Mouse (Mus musculus) thymus, adult 2 months (tissue): ENCODE results near the gene Zdhhc13. TPM values are rescaled to one million over a fixed set of nuclear protein-coding genes. Genes with fewer than 3 reads are reported as not detected.

Experiments used
- DNase-seq: peaks from one replicate; pipeline ENCODE4 v3.0.0; 2021
- H3K27ac ChIP-seq: fragments of 200-500 bp; 2 replicates; pipeline ENCODE4 v1.5.1; 2012; ENCODE audit warnings: low read length, control low read depth; ENCODE audit not compliant: control insufficient read depth, insufficient read depth
- H3K27me3 ChIP-seq: fragments of 200-500 bp; 2 replicates; pipeline ENCODE4 v1.6.1; 2012; ENCODE audit warnings: mild to moderate bottlenecking, low read length, moderate library complexity, mixed read lengths; ENCODE audit not compliant: control insufficient read depth, insufficient read depth
- H3K36me3 ChIP-seq: fragments of 200-500 bp; 2 replicates; pipeline ENCODE4 v1.6.1; 2012; ENCODE audit warnings: mild to moderate bottlenecking, low read length, moderate library complexity; ENCODE audit not compliant: control insufficient read depth, insufficient read depth
- H3K4me1 ChIP-seq: fragments of 200-500 bp; replicated peaks from 2 replicates; pipeline ENCODE4 v1.6.1; 2012; ENCODE audit warnings: low read length; ENCODE audit not compliant: control insufficient read depth, insufficient read depth
- H3K4me3 ChIP-seq: fragments of 200-500 bp; 2 replicates; pipeline ENCODE4 v1.5.1; 2012; ENCODE audit warnings: mild to moderate bottlenecking, low read length, control low read depth, moderate library complexity; ENCODE audit not compliant: control insufficient read depth, insufficient read depth
- CTCF ChIP-seq: fragments of 200-500 bp; IDR thresholded peaks from 2 replicates; pipeline ENCODE4 v1.5.1; 2012; ENCODE audit warnings: mild to moderate bottlenecking, control low read depth, low read length, moderate library complexity, borderline replicate concordance; ENCODE audit not compliant: control insufficient read depth, poor library complexity, insufficient read depth; ENCODE audit errors: extremely low read depth
- POLR2A ChIP-seq: fragments of 200-500 bp; IDR thresholded peaks from 2 replicates; pipeline ENCODE4 v1.6.1; 2012; ENCODE audit warnings: mild to moderate bottlenecking, low read length, control low read depth, moderate library complexity; ENCODE audit not compliant: control insufficient read depth, poor library complexity, insufficient read depth; ENCODE audit errors: extremely low read depth
- WGBS: fragments of 180-500 bp; shearing (Covaris S2); methylation state at CpG from one replicate; pipeline ENCODE4 v1.1.7; 2018; 5-methylcytosine and 5-hydroxymethylcytosine counted together
- polyA plus RNA-seq: library from polyadenylated mRNA; depleted of rRNA; stranded (reverse); fragments of >200 nt; gene quantifications from 2 replicates; pipeline ENCODE4 v1.2.3, GENCODE M21; 2012

The Zdhhc13 gene
- polyA plus RNA-seq, 1 experiment = 19.6 TPM

DNA sequence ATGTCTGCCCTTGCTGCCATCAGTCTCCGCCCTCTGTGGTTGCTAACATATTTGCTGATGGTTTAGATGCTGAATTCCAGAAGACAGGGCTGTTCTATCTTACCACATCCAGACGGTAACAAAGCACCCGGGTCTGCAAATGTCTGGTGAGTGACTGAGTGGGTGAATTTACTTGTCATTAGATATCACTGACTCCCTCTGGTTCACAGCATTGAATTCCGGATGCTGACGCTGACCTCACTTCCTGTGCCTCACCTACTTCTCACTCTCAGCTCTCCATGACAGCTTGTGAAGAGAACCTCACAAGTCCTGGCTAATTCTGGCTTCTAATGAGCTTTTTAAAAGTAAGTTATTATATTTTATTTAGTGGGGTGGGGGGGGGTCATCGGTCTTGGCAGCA lies 48.1 kb downstream of the Zdhhc13 start:
- no peak for DNase-seq
- Histone ChIP-seq H3K27ac (no peak overlapping the region), H3K36me3 (no peaks in the 10 kb centered on the region), H3K27me3 (no peaks in the 10 kb centered on the region), H3K4me3 (no peak overlapping the region), H3K4me1 (no peaks in the 10 kb centered on the region)
- TF ChIP-seq CTCF = no peak
- 41% methylated on average over 6 of the region's 6 CpGs for WGBS

DNA sequence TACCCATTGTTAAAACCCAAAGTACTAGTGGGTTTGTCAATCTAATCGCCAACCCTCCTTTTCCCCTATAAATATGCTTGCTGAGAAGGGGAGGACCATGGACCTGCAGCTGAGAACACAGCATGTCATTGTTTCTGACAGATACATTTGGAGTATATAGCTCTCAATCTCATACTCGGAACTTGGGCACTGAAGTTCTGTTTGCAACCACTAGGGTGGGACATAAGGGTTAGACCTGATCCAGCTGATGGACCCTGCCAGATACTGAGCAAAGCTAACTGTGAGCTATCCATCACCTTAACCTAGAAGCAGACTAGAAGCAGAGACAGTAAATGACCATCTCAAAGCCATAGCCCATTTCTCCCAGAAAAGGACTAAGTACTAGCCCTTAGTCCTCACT lies 49.6 kb downstream of the Zdhhc13 start:
- Histone ChIP-seq H3K27me3 (no peaks in the 10 kb centered on the region), H3K4me3 (no peak overlapping the region), H3K36me3 (no peaks in the 10 kb centered on the region), H3K4me1 (no peaks in the 10 kb centered on the region), H3K27ac (no peak overlapping the region)
- DNase-seq = peak; percentile 6
- TF ChIP-seq POLR2A (no peak), CTCF (no peak)
- 65% methylated on average over 2 of the region's 2 CpGs for WGBS

DNA sequence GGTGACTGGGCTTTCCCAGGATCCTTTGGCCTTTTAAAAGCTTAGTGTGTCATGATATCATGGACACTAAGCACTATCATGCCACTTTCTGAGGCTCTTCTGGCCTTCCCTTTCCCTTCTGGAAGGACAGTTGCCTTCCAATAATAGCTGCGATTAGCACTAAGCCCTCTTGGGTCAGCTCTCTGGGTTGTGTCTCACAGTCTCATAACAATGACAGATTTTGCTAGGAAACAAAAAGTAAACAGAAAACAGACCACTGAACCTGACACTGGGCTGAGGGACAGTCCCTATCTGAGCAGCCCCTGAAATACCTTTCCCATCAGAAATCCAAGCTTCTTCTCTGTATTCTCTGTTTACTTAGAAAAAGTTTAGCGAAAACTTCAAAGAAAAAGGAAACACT lies 51.7 kb downstream of the Zdhhc13 start:
- Histone ChIP-seq H3K4me3 (no peak overlapping the region), H3K36me3 (no peaks in the 10 kb centered on the region), H3K4me1 (no peaks in the 10 kb centered on the region), H3K27me3 (no peaks in the 10 kb centered on the region), H3K27ac (no peak overlapping the region)
- no peak for TF ChIP-seq CTCF
- TF ChIP-seq POLR2A = no peak
- DNase-seq = no peak
- 92% methylated on average over 2 of the region's 2 CpGs for WGBS

DNA sequence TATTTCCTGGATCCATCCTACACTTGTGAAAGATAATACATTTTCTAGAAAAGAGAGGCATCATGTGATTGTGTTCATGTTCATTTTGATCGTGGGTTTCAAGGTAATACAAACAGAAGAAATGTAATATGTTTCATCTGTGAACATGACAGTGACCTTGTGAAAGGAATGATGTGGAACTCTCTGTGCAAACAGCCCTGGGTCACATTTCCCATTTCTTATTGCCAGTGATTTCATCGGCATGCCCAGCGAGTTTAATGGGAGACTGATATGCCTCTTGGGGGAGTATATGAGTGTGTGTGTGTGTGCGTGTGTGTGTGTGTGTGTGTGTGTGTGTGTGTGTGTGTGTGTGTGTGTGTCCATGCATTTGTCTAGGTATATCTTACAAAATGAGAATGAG lies 52.7 kb downstream of the Zdhhc13 start:
- no peak for DNase-seq
- TF ChIP-seq POLR2A (no peak), CTCF (no peak)
- Histone ChIP-seq H3K27ac (no peak overlapping the region), H3K4me3 (no peak overlapping the region), H3K36me3 (no peaks in the 10 kb centered on the region), H3K4me1 (no peaks in the 10 kb centered on the region), H3K27me3 (no peaks in the 10 kb centered on the region)
- 86% methylated on average over 4 of the region's 4 CpGs for whole genome bisulfite sequencing

DNA sequence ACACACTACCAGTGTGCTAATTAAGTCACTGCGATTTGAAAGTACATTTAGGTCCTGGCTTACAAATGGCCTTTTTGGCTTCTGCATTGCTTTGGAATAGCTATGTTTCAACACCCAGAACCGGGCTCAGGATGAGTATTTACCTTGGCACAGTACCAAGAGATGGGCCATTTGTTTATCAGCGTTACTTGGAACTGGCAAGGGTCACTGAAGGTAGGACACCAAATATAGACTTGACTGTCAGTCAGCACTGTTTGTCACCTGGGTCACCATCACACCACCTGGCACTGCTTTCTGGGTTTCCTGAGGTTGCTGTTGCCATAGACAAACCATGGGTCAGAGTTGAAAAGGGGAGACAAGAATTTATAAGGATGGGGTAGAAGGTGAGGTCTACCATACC lies 53.5 kb downstream of the Zdhhc13 start:
- TF ChIP-seq CTCF (no peak), POLR2A (no peak)
- H3K4me1 ChIP-seq = no peaks in the 10 kb centered on the region
- WGBS = 87% methylated on average over 3 of the region's 3 CpGs
- H3K27ac ChIP-seq = no peak overlapping the region
- H3K4me3 ChIP-seq = no peak overlapping the region
- no peaks in the 10 kb centered on the region for H3K27me3 ChIP-seq
- no peaks in the 10 kb centered on the region for H3K36me3 ChIP-seq
- DNase-seq = no peak

DNA sequence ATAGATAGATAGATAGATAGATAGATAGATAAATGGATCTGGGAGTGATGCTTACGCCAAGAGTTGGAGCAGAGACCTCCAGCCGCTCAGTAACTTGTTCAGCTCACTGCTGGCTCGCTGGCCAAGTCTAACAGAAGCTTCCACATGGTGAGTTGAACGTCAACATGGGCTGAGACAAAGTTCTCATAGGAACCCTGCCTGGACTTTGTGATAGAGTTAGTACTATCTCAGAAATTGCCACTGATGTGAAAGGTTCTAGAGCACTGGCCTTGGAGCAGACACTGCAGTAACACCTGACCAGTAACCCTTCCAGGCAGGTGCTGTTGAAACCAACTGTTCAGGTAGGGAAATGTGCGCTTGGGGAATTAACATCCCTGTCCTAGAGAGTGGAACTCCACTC lies 54.7 kb downstream of the Zdhhc13 start:
- WGBS = 97% methylated on average over 5 of the region's 5 CpGs
- DNase-seq = no peak
- TF ChIP-seq CTCF (no peak), POLR2A (no peak)
- Histone ChIP-seq H3K4me1 (no peaks in the 10 kb centered on the region), H3K27ac (no peak overlapping the region), H3K27me3 (no peaks in the 10 kb centered on the region), H3K36me3 (no peaks in the 10 kb centered on the region), H3K4me3 (no peak overlapping the region)

- 91% methylated on average over 12 of the region's 12 CpGs for WGBS
- no peak for DNase-seq
- TF ChIP-seq POLR2A (no peak), CTCF (no peak)
- no peaks in the 10 kb centered on the region for H3K36me3 ChIP-seq
- no peaks in the 10 kb centered on the region for H3K27me3 ChIP-seq
- no peak overlapping the region for H3K27ac ChIP-seq
- no peak overlapping the region for H3K4me3 ChIP-seq
- H3K4me1 ChIP-seq = no peaks in the 10 kb centered on the region
Measured at GRCm38 (mm10) chr7:48845213-48845973, 56.6 kb downstream of the Zdhhc13 start.
